24 mouse cellular contexts compared by ENCODE assay signal in the genomic region with DNA sequence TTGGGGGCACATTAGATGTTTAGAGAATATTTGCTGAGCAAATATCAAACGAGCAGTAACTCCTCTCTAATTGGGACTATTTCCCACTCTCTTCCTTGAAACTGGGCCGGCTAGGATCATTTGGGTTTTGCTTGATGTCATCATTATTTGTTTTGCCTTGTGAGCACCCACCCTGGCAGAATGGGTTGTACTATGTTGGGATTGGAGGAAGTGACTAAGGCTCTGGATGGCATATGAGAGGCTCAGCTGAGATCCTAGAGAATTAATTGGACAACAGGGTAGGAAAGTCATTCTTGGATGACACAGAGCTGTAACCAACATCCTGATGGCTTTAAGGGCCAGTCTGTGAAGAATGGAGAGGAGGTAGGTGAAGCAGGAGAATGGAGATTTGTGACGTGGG. TPM values are rescaled to one million over a fixed set of nuclear protein-coding genes. Genes with fewer than 3 reads are reported as not detected.
"Had no signal": no experiment of that assay in that cellular context is flagged by ENCODE, and none has a peak within 500 bp of the region (broad histone marks: within the 10 kb centered on the region; RNA-seq: fewer than 3 reads in every experiment).

No protein-coding gene starts in this region.

- H3K9me3 ChIP-seq: heart, embryonic 10.5 days; heart, embryonic 12.5 days; hindbrain, embryonic 10.5 days; hindbrain, embryonic 12.5 days; intestine, embryonic 15.5 days; limb, embryonic 13.5 days; limb, embryonic 15.5 days had no signal

- DNase-seq: gastrocnemius, adult 2 months; gastrocnemius, postnatal 10 days; gastrocnemius, postnatal 25 days; heart, postnatal 10 days; heart, postnatal 4 days; kidney, adult 18-20 months; kidney, adult 8-10 months; kidney, postnatal 10 days; kidney, postnatal 25 days; kidney, postnatal 4 days; left cerebral cortex, postnatal 4 days had no signal

- H3K9ac ChIP-seq: heart, embryonic 12.5 days; hindbrain, embryonic 12.5 days; hindbrain, embryonic 14.5 days; intestine, embryonic 15.5 days; limb, embryonic 13.5 days; limb, embryonic 15.5 days had no signal

- H3K36me3 ChIP-seq: hindbrain, embryonic 10.5 days; hindbrain, embryonic 12.5 days; intestine, embryonic 15.5 days; limb, embryonic 13.5 days had no signal

- H3K27me3 ChIP-seq: heart, embryonic 12.5 days; hindbrain, embryonic 12.5 days; intestine, embryonic 15.5 days; limb, embryonic 13.5 days; limb, embryonic 15.5 days had no signal

- H3K27ac ChIP-seq: gastrocnemius, adult 2 months; heart, embryonic 10.5 days; hindbrain, embryonic 12.5 days; hindbrain, embryonic 14.5 days; intestine, embryonic 15.5 days; layer of hippocampus, adult 2 months; left cerebral cortex, adult 2 months; limb, embryonic 13.5 days; limb, embryonic 15.5 days had no signal

- H3K4me2 ChIP-seq: heart, embryonic 12.5 days; hindbrain, embryonic 12.5 days; hindbrain, embryonic 14.5 days; intestine, embryonic 15.5 days; limb, embryonic 13.5 days; limb, embryonic 15.5 days had no signal

- ATAC-seq: hindbrain, embryonic 16.5 days; inflammation-experienced regulatory T-cells, adult 6 months had no signal

- H3K4me3 ChIP-seq: gastrocnemius, adult 2 months; heart, embryonic 10.5 days; heart, embryonic 12.5 days; hindbrain, embryonic 10.5 days; hindbrain, embryonic 12.5 days; intestine, embryonic 15.5 days; layer of hippocampus, adult 2 months; left cerebral cortex, adult 2 months; limb, embryonic 13.5 days; limb, embryonic 15.5 days had no signal

RNA-seq across cellular contexts. Expression of a gene that starts 16.2 kb away (rescaled TPM):
- total RNA-seq: granulocyte monocyte progenitor cell, adult 5-6 weeks had no signal
- polyA plus RNA-seq: inflammation-experienced regulatory T-cells, adult 6 months had no signal
